Mouse (Mus musculus): ENCODE measurements around the gene 1700018G05Rik.
"Not testable (repeated sequence)": the region's sequence is repeated elsewhere in the genome, so short reads cannot be mapped to it uniquely, and the experiment has no call there.

Gene 1700018G05Rik

GRCm38 (mm10) chrX:102928072-102928471 lies at the start of gene 1700018G05Rik:
1700018G05Rik (plus strand) TSS chrX:102928372.
- in situ Hi-C loops (cut with MboI, MseI): loop anchor here (5.0 kb wide), 1 partner anchor 104 kb away; no protein-coding TSS in a partner anchor

- in situ Hi-C loops (cut with MboI, MseI): not testable (repeated sequence)
Measured at GRCm38 (mm10) chrX:102908587-102908986, 19.6 kb upstream of the 1700018G05Rik start, which contains the start of the genes Dmrtc1a and 1700011M02Rik. Dmrtc1a (minus strand) TSS chrX:102908687. 1700011M02Rik (plus strand) TSS chrX:102908905.

GRCm38 (mm10) chrX:102914823-102915222 lies 13.3 kb upstream of the 1700018G05Rik start:
- in situ Hi-C loops (cut with MboI, MseI): not testable (repeated sequence)

GRCm38 (mm10) chrX:102926707-102927106 lies 1.5 kb upstream of the 1700018G05Rik start:
- in situ Hi-C loops (cut with MboI, MseI): loop anchor here (5.0 kb wide), 1 partner anchor 106 kb away; no protein-coding TSS in a partner anchor

- in situ Hi-C loops (cut with MboI, MseI): loop anchor here (5.0 kb wide), 1 partner anchor 251 kb away; no protein-coding TSS in a partner anchor
Measured at GRCm38 (mm10) chrX:102932992-102933570, 4.9 kb downstream of the 1700018G05Rik start.

- in situ Hi-C loops (cut with MboI, MseI): loop anchor here (5.0 kb wide), 1 partner anchor 251 kb away; no protein-coding TSS in a partner anchor
Measured at GRCm38 (mm10) chrX:102933571-102934394, 5.6 kb downstream of the 1700018G05Rik start.

- in situ Hi-C loops (cut with MboI, MseI): loop anchor here (5.0 kb wide), 1 partner anchor 252 kb away; no protein-coding TSS in a partner anchor
Measured at GRCm38 (mm10) chrX:102934395-102934764, 6.2 kb downstream of the 1700018G05Rik start.

- in situ Hi-C loops (cut with MboI, MseI): no loop called here
Measured at GRCm38 (mm10) chrX:102936743-102937142, 8.6 kb downstream of the 1700018G05Rik start.

GRCm38 (mm10) chrX:102950136-102950535 lies 22.0 kb downstream of the 1700018G05Rik start:
- in situ Hi-C loops (cut with MboI, MseI): not testable (repeated sequence)

- in situ Hi-C loops (cut with MboI, MseI): no loop called here
Measured at GRCm38 (mm10) chrX:102958917-102959316, 30.7 kb downstream of the 1700018G05Rik start.

GRCm38 (mm10) chrX:102960581-102960980 lies 32.4 kb downstream of the 1700018G05Rik start:
- in situ Hi-C loops (cut with MboI, MseI): no loop called here
